Mouse (Mus musculus): Measurements from ENCODE around the gene Pfas.
A peak's percentile ranks its signal among the peaks of the same experiment; 100 is the strongest.

Pfas gene

GRCm38 (mm10) chr11:69008182-69009121, at the start of gene Pfas:
Gene Pfas, minus strand, starts transcription at chr11:69008460.
- peak; percentile 96 for DNase-seq

- no peak for DNase-seq
These were observed 45.6 kb upstream of the Pfas start for GRCm38 (mm10) chr11:69053848-69054247.

GRCm38 (mm10) chr11:69052824-69053421, 44.7 kb upstream of the Pfas start:
- no peak for DNase-seq

DNA sequence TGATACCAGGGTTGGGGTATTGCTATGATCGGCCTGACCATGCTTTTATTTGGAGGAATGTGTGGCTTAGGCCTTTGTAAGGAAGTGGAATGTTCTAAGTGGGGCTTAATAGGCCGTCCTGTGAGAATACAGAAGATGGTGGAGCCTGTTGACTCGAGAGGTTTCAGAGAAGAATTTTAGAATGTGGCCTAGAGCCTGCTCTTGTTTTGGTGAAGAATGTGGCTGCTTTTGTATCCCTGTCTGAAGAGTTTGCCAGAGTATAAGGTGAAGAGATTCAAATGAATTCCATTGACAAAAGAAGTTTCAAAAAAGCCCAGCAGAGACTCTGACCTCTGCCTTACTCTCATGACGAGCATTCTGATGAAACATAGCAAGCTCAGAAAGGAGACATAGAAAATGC, 43.5 kb upstream of the Pfas start:
- no peak for DNase-seq

DNA sequence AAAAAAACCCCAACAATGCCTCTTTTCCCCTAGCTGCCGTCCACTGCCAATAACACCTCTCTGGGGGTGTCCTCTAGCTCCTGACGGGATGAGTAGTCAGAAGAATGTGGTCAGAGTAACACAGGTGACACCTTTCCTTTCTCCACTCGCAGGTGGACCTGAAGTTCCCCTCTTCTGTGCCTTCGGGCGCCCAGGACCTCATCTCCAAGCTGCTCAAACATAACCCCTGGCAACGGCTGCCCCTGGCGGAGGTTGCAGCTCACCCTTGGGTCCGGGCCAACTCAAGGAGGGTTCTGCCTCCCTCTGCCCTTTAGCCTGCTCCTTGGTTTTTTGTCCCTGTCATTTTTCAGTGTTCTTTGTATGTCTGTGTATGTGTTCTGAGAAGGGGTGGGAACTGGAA, 42.5 kb upstream of the Pfas start:
- no peak for DNase-seq

DNA sequence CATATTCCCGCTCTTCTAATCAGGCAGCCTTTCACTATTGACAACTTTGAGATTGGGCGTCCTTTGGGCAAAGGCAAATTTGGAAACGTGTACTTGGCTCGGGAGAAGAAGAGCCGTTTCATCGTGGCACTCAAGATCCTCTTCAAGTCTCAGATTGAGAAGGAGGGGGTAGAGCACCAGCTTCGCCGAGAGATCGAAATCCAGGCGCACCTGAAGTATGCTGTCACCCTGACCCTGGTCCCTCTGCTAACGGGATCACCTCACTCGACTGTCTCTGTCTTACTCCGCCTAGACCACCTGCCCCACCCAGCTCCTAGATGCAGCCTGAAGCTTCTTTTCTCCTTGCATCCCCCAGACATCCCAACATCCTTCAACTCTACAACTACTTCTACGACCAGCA, 39.9 kb upstream of the Pfas start:
- no peak for DNase-seq

DNA sequence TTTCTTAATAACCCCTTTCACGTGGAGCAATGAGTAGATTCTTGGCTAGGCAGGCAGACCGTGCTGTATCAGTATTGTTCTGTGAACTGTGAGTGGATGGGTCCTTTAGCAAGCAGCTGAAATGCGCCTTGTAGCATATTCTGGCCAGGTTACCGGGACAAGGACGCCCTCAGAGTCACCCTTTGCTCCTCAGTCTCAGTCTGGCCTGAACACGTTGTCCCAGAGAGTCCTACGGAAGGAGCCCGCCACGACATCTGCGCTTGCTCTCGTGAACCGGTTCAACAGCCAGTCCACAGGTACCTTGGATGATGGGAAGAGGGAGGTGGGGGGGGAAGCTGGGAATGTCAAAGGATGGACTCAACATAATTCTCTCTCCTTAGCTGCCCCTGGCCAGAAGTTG, 39.3 kb upstream of the Pfas start:
- DNase-seq = no peak

DNA sequence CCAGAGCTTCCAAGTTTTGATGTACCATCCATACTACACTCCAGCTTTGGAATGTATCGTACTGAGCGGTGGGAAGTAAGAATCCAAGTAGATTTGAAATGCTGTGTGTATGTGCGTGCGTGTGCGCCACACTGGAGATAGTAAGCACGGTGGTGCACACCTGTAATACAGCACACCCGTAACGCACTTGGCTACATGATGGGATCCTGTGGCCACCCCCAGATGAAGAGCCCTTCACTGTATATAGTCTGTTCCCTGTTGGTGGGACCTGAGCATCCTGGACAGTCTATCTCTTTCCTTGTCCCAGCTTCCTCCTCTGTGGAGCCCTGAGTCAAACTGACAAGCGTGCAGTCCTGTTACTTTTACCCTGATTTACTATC, 38.1 kb upstream of the Pfas start:
- DNase-seq = no peak

GRCm38 (mm10) chr11:69045531-69046394, 37.5 kb upstream of the Pfas start, which contains the start of gene Aurkb:
Gene Aurkb, plus strand, starts transcription at chr11:69045647.
- DNase-seq = peak; percentile 88

DNA sequence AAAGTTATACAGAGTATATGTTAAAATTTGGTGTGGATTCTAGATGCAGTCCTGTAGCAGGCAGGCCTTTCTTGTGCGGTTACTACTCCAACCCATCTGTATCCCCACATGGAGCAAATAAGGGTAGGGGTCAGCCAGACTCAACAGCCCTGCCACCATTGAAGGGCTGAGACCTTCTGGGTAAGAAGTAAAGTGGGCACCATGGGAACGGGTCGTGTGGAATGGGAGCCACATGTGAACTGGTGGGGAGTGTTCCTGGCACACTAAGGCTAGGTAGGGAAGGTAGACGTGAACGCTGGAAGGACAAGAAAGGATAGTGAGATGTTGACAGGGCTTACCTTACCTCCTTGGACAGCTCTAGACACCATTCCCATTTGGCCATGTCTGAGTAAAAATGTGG, 29.9 kb upstream of the Pfas start:
- no peak for DNase-seq

DNA sequence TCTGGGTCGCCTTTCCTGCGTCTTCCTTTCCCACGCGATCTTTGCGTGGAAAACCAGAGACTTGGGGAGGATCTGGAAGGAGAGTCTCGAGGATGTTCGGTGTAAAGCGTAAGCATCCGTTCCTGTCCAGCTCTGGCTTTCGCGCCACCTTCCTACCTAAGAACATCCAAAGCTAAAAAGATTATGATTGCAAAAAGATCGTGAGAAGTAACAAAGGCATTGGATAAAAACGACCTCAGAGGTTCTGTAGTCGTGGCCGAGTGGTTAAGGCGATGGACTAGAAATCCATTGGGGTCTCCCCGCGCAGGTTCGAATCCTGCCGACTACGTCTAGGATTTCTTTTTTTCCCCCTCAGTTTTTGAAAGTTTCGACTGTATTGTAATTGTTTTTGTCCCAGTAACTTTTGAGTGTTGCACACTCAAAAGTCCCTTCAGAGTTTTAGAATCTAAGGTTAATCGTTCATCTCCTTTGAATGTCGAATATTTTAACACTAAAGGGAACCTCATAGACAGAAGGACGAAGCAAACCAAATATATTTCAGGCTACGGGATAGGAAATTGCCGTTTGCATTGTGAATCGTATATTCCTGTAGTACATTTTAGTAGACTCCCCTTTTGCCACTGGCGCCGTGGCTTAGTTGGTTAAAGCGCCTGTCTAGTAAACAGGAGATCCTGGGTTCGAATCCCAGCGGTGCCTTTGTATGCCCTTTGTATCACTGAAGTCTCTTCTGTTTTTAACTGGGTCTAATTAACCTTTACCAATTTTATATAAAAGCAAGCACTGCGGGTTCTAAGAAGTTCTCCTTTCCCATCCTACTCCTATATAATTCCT, 29.2 kb upstream of the Pfas start:
- DNase-seq = peak; percentile 76

GRCm38 (mm10) chr11:69036486-69037230, 28.4 kb upstream of the Pfas start:
- DNase-seq = peak; percentile 72

GRCm38 (mm10) chr11:69035849-69036248, 27.6 kb upstream of the Pfas start:
- DNase-seq = peak; percentile 87

- no peak for DNase-seq
These were observed 27.2 kb upstream of the Pfas start for GRCm38 (mm10) chr11:69035411-69035810.

DNA sequence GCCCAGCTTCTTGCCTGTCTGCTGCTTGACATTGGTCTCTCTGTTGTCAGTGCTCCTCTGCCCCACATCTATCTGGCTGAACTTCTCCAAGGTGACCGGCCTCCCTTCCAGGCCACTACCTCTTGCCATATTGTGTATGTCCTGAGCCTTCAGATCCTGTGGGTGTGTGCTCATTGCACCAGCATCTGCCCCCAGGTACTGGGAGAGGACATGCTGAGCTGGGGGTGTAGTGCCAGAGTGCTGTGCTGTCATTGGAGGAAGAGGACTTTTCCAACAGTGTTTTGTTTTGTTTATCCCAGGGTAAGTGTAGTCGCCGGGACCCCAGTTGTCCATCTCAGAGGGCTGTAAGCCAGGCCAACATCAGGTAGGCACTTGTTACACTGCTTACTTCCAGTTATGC, 26.3 kb upstream of the Pfas start:
- no peak for DNase-seq

GRCm38 (mm10) chr11:69033552-69033951, 25.3 kb upstream of the Pfas start:
- DNase-seq = no peak

- DNase-seq = no peak
These were observed 20.5 kb upstream of the Pfas start for GRCm38 (mm10) chr11:69028805-69029204.

GRCm38 (mm10) chr11:69026562-69026961, 18.3 kb upstream of the Pfas start:
- no peak for DNase-seq

DNA sequence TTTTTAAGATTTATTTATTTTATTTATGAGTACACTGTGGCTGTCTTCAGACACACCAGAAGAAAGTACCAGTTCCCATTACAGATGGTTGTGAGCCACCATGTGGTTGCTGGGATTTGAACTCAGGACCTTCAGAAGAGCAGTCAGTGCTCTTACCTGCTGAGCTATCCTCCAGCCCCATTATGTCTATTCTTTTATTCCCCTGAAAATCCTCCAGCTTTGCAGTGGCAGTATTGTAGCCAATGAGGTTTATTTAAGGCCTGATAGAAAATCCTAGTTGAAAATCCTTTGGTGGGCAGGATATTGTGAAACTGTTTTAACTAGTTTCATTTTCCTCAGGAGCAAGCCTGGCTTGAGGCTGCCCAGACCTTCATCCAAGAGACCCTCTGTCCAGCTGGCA, 12.4 kb upstream of the Pfas start:
- DNase-seq = no peak

GRCm38 (mm10) chr11:69016755-69017154, 8.5 kb upstream of the Pfas start:
- DNase-seq = no peak

- DNase-seq = peak; percentile 85
These were observed 7.6 kb upstream of the Pfas start, which contains the start of gene Ctc1 for GRCm38 (mm10) chr11:69015644-69016441. Gene Ctc1, plus strand, starts transcription at chr11:69015911.
